Mouse (Mus musculus) bone marrow, adult 2 months (tissue): ENCODE data around the gene Cyb5r4. TPM values are rescaled to one million over a fixed set of nuclear protein-coding genes. Genes with fewer than 3 reads are reported as not detected.
A peak's percentile ranks its signal among the peaks of the same experiment; 100 is the strongest.
"Not testable (repeated sequence)": the region's sequence is repeated elsewhere in the genome, so short reads cannot be mapped to it uniquely, and the experiment has no call there.

Experiments used
- H3K27ac ChIP-seq: fragments of 200-500 bp; 2 replicates; pipeline ENCODE4 v1.5.1; 2012; ENCODE audit warnings: low read depth, mild to moderate bottlenecking, control low read depth, inconsistent platforms, low read length; ENCODE audit not compliant: control insufficient read depth, poor library complexity, insufficient read depth
- H3K4me1 ChIP-seq: fragments of 200-500 bp; 2 replicates; pipeline ENCODE4 v1.6.1; 2011; ENCODE audit warnings: low read length; ENCODE audit not compliant: control insufficient read depth, insufficient read depth
- H3K4me3 ChIP-seq: fragments of 200-500 bp; replicated peaks from 2 replicates; pipeline ENCODE3; 2011; ENCODE audit warnings: mild to moderate bottlenecking, low read depth, low read length, control low read depth; ENCODE audit not compliant: control insufficient read depth
- CTCF ChIP-seq: fragments of 200-500 bp; IDR thresholded peaks from 2 replicates; pipeline ENCODE4 v1.5.1; 2011; ENCODE audit warnings: low read length, control low read depth; ENCODE audit not compliant: control insufficient read depth, insufficient read depth
- POLR2A ChIP-seq: fragments of 200-500 bp; IDR thresholded peaks from 2 replicates; pipeline ENCODE4 v1.6.1; 2011; ENCODE audit warnings: low read depth, mild to moderate bottlenecking, control low read depth, low read length, borderline replicate concordance; ENCODE audit not compliant: control insufficient read depth
- WGBS: fragments of 180-500 bp; shearing (Covaris S2); methylation state at CpG from one replicate; pipeline ENCODE4 v1.1.7; 2018; 5-methylcytosine and 5-hydroxymethylcytosine counted together
- polyA plus RNA-seq: library from polyadenylated mRNA; stranded (reverse); fragments of >200 nt; gene quantifications from 2 replicates; pipeline ENCODE4 v1.2.4, GENCODE M21; 2011; ENCODE audit warnings: low replicate concordance; ENCODE audit not compliant: missing spikeins, insufficient read depth, insufficient read length

The Cyb5r4 gene
- 39.5 and 75.2 TPM in 2 replicates for polyA plus RNA-seq

- Histone ChIP-seq H3K27ac (peak within 1 kb of the TSS; percentile 99), H3K4me1 (peaks cover 1% of the 10 kb centered on the region; the same call in 1 of the 2 replicates)
These were observed at the start of gene Cyb5r4 for GRCm38 (mm10) chr9:87021778-87022523. Gene Cyb5r4 (plus strand): TSS chr9:87022014.

GRCm38 (mm10) chr9:86972471-86972870 is 49.3 kb upstream of the Cyb5r4 start:
- H3K4me3 ChIP-seq, H3K27ac ChIP-seq: not testable (repeated sequence)

More at GRCm38 (mm10) chr9:87021778-87022523, at the start of gene Cyb5r4:
- under 1% methylated on average over 52 of the region's 52 CpGs for WGBS
- TF ChIP-seq CTCF (no peak), POLR2A (peak; percentile 43; the same call in 1 of the 2 replicates)
- peak within 1 kb of the TSS; percentile 94 for H3K4me3 ChIP-seq

GRCm38 (mm10) chr9:86973562-86973961 is 48.3 kb upstream of the Cyb5r4 start:
- Histone ChIP-seq H3K27ac (no peak overlapping the region), H3K4me3 (no peak overlapping the region), H3K4me1 (no peaks in the 10 kb centered on the region)
- WGBS: 59% methylated on average over 4 of the region's 4 CpGs
- no peak for TF ChIP-seq POLR2A
- no peak for TF ChIP-seq CTCF

More at GRCm38 (mm10) chr9:86972471-86972870, 49.3 kb upstream of the Cyb5r4 start:
- H3K4me1 ChIP-seq: not testable (repeated sequence)

GRCm38 (mm10) chr9:86976896-86977295 is 44.9 kb upstream of the Cyb5r4 start:
- TF ChIP-seq POLR2A (no peak), CTCF (no peak)
- H3K27ac ChIP-seq: no peak overlapping the region
- H3K4me3 ChIP-seq: no peak overlapping the region
- no peaks in the 10 kb centered on the region for H3K4me1 ChIP-seq
- WGBS: 78% methylated on average over 4 of the region's 4 CpGs

GRCm38 (mm10) chr9:86978257-86978907 is 43.4 kb upstream of the Cyb5r4 start:
- H3K4me1 ChIP-seq: no peaks in the 10 kb centered on the region
- no peak for TF ChIP-seq CTCF
- no peak for TF ChIP-seq POLR2A

GRCm38 (mm10) chr9:86980048-86980447 is 41.8 kb upstream of the Cyb5r4 start:
- no peaks in the 10 kb centered on the region for H3K4me1 ChIP-seq
- TF ChIP-seq POLR2A (no peak), CTCF (no peak)
- no peak overlapping the region for H3K27ac ChIP-seq
- H3K4me3 ChIP-seq: no peak overlapping the region

More at GRCm38 (mm10) chr9:86978257-86978907, 43.4 kb upstream of the Cyb5r4 start:
- H3K27ac ChIP-seq: no peak overlapping the region
- no peak overlapping the region for H3K4me3 ChIP-seq
- 56% methylated on average over 7 of the region's 7 CpGs for WGBS

- Histone ChIP-seq H3K27ac (no peak overlapping the region), H3K4me1 (no peaks in the 10 kb centered on the region), H3K4me3 (no peak overlapping the region)
- WGBS: 37% methylated on average over 2 of the region's 2 CpGs
- TF ChIP-seq POLR2A: no peak
- no peak for TF ChIP-seq CTCF
These were observed 40.9 kb upstream of the Cyb5r4 start for GRCm38 (mm10) chr9:86980942-86981341.

- Histone ChIP-seq H3K4me3 (no peak overlapping the region), H3K4me1 (no peaks in the 10 kb centered on the region), H3K27ac (no peak overlapping the region)
- 3% methylated on average over 10 of the region's 10 CpGs for WGBS
- TF ChIP-seq POLR2A (no peak), CTCF (no peak)
These were observed 40.3 kb upstream of the Cyb5r4 start for GRCm38 (mm10) chr9:86981551-86981950.
